Mouse (Mus musculus) bone marrow, adult 2 months (tissue): Measurements from ENCODE around the gene Tmem69.

Source experiments
- CTCF ChIP-seq: fragments of 200-500 bp; IDR thresholded peaks from 2 replicates; pipeline ENCODE4 v1.5.1; 2011; ENCODE audit warnings: low read length, control low read depth; ENCODE audit not compliant: control insufficient read depth, insufficient read depth
- POLR2A ChIP-seq: fragments of 200-500 bp; IDR thresholded peaks from 2 replicates; pipeline ENCODE4 v1.6.1; 2011; ENCODE audit warnings: low read depth, mild to moderate bottlenecking, control low read depth, low read length, borderline replicate concordance; ENCODE audit not compliant: control insufficient read depth

GRCm38 (mm10) chr4:116558151-116558882 is 2.6 kb upstream of the Tmem69 start:
- TF ChIP-seq CTCF (no peak), POLR2A (no peak)
